Mouse (Mus musculus) heart, adult 8-10 months (tissue): ENCODE measurements at regions not wholly inside any gene's neighbourhood (a gene's known extent, or its start where the extent isn't known, plus 50 kb on each side); places are given as distances from the start of the nearest gene placed in this dataset.
A peak's percentile ranks its signal among the peaks of the same experiment; 100 is the strongest.
"Not testable (repeated sequence)": the region's sequence is repeated elsewhere in the genome, so short reads cannot be mapped to it uniquely, and the experiment has no call there.

Source experiments
- DNase-seq: peaks from one replicate; pipeline ENCODE4 v3.0.0; 2022; ENCODE audit warnings: low spot score

- not testable (repeated sequence) for DNase-seq
Observed at GRCm38 (mm10) chr6:13763636-13764035, 76.1 kb downstream of the Gpr85 start.

- no peak for DNase-seq
Observed at GRCm38 (mm10) chr6:13759431-13759830, 80.3 kb downstream of the Gpr85 start.

- no peak for DNase-seq
Observed at GRCm38 (mm10) chr6:13758946-13759345, 80.8 kb downstream of the Gpr85 start.

- no peak for DNase-seq
Observed at GRCm38 (mm10) chr6:13748931-13749638, 71.3 kb upstream of the Bmt2 start.

- no peak for DNase-seq
Observed at GRCm38 (mm10) chr6:13747969-13748368, 70.2 kb upstream of the Bmt2 start.

- DNase-seq, result peak; percentile 19
Observed at GRCm38 (mm10) chr6:13746577-13747482, 69.1 kb upstream of the Bmt2 start.
